Mouse (Mus musculus) megakaryocyte, embryonic 14.5 days (primary cell): ENCODE data around the gene Zbtb46.

Source experiments
- FLI1 ChIP-seq: IDR thresholded peaks from 2 replicates; pipeline ENCODE4 v1.6.1; 2012; ENCODE audit warnings: low read length, inconsistent platforms, mixed read lengths
- GATA1 ChIP-seq: IDR thresholded peaks from 3 replicates; pipeline ENCODE4 v1.6.1; 2012; ENCODE audit warnings: mixed read lengths, low read length, inconsistent platforms, borderline replicate concordance

- TF ChIP-seq GATA1: no peak
- TF ChIP-seq FLI1: no peak
These were observed 66.5 kb downstream of the Zbtb46 start for GRCm38 (mm10) chr2:181392600-181393213.
